Mouse (Mus musculus): Measurements from ENCODE around the gene Ncbp1. TPM values are rescaled to one million over a fixed set of nuclear protein-coding genes. Genes with fewer than 3 reads are reported as not detected.

Ncbp1 gene
- polyA plus RNA-seq, 1 experiment from 2014 or later = 64.5 TPM

Other genes with a start within 250 kb of the Ncbp1 start
- gene Ccdc180, start 248.3 kb upstream of the Ncbp1 start, polyA plus RNA-seq (2015; fragmentation: Nextera tagmentation; extraction: Ambion mirVana) = 1.5 and 1.7 TPM in 2 replicates
- 18.8 and 21.5 TPM in 2 replicates for gene Tdrd7, start 173.3 kb upstream of the Ncbp1 start, polyA plus RNA-seq (2015; fragmentation: Nextera tagmentation; extraction: Ambion mirVana)
- 10.8 and 11.4 TPM in 2 replicates for gene Tmod1, start 99.7 kb upstream of the Ncbp1 start, polyA plus RNA-seq (2015; fragmentation: Nextera tagmentation; extraction: Ambion mirVana)
- gene Tstd2, start 81 bp downstream of the Ncbp1 start, polyA plus RNA-seq (2015; fragmentation: Nextera tagmentation; extraction: Ambion mirVana) = 38.9 and 41.4 TPM in 2 replicates
- gene Xpa, start 57.7 kb downstream of the Ncbp1 start, polyA plus RNA-seq (2015; fragmentation: Nextera tagmentation; extraction: Ambion mirVana) = 15.2 and 16.5 TPM in 2 replicates
- gene Foxe1, start 205.0 kb downstream of the Ncbp1 start, polyA plus RNA-seq (2015; fragmentation: Nextera tagmentation; extraction: Ambion mirVana) = not detected in 2 replicates